Mouse (Mus musculus): ENCODE results near the gene Megf11. TPM values are rescaled to one million over a fixed set of nuclear protein-coding genes. Genes with fewer than 3 reads are reported as not detected.
A peak's percentile ranks its signal among the peaks of the same experiment; 100 is the strongest.

Megf11 gene
- total RNA-seq, 1 experiment from 2014 or later, result 0.97 TPM

GRCm38 (mm10) chr9:64393914-64394596, 8.6 kb downstream of the Megf11 start:
- DNase-seq, result peak; percentile 87

- DNase-seq, result no peak
Measured at GRCm38 (mm10) chr9:64395238-64395920, 10.0 kb downstream of the Megf11 start.

DNA sequence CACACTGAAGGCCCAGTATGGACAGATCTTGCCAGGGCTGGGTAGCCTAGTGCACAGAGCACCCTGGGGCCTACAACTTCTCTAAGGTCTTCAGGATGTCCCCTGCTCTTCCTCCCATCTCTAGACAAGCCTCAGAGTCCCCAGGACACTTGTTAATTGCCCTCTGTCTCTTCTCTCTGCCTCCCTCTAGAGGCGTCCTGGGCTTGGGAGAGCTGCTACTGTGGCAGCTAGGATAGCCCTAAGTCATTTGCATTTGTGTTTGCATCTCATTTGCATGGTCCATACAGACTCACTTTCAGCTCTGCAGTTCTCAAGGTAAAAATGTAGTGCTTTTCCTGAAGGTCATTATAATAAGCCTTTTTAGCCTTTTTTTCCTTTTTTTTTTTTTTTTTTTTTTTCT, 11.7 kb downstream of the Megf11 start:
- peak; percentile 17 for DNase-seq

DNA sequence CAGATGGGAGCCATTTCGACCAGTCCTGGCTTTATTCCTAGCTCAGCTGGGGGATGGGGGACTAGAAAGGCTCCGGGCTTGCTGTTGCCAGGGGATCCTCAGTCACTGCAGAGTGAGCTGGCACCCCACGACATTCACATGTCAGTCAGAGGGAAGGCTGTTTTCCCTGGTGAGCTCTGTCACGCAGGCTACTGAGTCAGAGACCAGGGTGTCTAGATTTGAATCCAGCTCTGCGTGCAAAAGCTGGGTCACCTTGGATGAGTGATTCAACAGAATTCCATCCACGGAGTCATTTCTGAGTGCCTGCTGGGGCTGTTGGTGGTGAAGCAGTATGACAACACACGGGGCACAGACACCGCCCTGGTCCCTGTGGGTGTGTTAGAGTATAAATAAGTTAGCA, 13.7 kb downstream of the Megf11 start:
- DNase-seq, result no peak

DNA sequence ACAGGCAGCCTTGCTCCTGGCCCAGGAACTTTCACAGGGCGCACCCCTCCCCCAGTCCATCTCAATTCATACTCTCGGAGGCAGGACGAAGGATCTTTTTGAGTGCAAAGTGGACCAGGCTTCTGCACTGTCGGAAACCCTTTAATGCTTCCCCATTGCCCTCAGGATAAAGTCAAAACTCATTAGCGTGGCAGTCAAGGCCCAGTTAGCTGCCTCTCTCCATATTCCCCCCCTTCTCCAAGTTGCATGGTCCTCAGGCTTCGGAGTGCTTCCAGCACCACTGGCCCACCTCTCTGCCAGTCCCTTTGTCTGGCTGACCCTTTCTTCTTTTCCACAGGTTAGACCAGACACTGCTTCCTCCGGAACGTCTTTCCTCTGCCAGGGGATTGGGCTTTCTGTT, 16.7 kb downstream of the Megf11 start:
- no peak for DNase-seq

DNA sequence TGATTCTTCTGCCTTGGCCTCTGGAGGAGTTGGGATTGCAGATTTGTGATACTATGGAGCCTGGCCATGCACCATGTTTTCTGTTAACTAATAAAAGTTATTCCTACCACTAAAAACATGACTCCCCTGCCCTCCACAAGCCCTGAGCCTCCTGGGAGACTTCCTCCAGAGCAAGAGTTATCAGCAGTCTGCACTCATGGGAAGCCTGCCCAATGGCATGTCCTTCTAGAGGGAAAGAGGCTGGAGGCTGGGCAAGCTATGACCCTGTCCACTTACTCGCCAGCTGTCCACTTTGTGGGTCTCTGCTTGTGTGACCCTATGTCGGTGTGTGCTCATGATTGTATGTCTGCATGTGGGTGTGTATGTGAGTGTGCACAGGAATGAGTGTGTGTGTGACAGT, 21.4 kb downstream of the Megf11 start:
- no peak for DNase-seq

GRCm38 (mm10) chr9:64407390-64407970, 22.1 kb downstream of the Megf11 start:
- no peak for DNase-seq

GRCm38 (mm10) chr9:64408821-64409220, 23.4 kb downstream of the Megf11 start:
- no peak for DNase-seq

GRCm38 (mm10) chr9:64420471-64420870, 35.0 kb downstream of the Megf11 start:
- no peak for DNase-seq

DNA sequence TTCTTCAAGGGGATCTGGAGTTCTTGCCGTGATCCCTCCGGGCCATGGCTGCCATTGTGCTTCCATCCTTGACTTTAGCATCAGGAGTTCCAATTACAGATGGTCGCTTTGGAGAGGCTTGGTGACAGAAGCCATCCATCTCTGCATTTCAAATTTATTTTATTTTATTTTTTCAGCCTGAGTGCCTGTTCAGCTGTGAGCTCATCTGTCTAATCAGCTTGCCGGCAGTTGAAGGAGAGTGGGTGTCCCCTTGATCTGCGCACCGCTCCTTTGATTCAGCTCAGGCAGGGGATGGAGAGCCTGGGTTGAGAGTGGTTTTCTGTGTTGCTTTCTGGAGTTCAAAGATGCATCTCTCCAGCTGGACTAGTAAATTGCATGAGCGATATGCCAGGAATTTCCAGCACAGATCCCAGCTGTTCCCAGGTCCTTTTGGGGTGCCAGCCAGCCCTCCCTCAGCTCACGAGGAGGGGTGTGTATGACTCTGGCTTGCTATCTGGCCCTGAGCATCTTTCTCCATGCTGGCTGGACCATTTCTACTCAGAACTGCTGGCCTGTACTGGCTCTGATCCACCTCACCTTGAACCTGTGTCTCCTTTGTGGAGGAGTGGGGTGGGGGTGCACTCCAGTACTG, 36.7 kb downstream of the Megf11 start:
- no peak for DNase-seq

DNA sequence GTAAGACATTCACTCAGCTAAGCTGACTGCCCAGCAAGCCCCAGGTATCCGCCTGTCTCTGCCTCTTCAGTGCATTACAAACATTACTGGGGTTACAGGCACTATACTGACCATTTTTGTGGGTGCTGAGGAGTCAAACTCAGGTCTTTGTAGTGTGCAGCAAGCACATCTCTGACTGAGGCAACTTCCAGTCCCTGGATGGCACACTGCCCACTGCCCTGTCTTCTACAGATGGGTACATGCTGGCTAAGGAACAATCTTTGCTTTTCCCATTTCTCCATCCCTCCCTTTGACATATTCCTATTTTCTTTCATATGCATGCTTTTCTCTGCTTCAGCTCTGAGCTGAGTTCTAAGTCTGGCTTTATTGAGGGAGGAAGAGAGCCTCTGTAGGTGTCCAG, 38.5 kb downstream of the Megf11 start:
- no peak for DNase-seq

- DNase-seq, result no peak
Measured at GRCm38 (mm10) chr9:64436121-64436520, 50.7 kb downstream of the Megf11 start.

GRCm38 (mm10) chr9:64440101-64440500, 54.7 kb downstream of the Megf11 start:
- DNase-seq, result no peak

DNA sequence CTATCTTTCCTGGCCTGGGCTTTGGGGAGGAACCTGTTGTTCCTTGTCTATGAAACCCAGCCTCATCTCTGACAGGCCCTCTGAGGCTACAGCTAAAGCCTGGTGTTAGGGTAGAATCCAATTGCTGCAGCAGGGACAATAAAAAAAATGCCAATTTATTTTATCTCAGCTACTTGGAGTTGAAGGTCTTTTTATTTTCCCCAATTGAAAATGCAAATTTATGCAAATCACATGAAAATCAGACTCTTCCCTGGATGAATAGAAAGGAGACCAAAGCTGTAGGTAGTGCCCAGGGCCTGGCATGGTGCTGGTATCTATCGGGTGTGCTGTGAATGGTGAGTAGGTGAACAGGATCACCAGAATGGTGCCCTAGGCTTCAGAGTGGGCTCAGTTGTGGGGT, 60.6 kb downstream of the Megf11 start:
- no peak for DNase-seq

DNA sequence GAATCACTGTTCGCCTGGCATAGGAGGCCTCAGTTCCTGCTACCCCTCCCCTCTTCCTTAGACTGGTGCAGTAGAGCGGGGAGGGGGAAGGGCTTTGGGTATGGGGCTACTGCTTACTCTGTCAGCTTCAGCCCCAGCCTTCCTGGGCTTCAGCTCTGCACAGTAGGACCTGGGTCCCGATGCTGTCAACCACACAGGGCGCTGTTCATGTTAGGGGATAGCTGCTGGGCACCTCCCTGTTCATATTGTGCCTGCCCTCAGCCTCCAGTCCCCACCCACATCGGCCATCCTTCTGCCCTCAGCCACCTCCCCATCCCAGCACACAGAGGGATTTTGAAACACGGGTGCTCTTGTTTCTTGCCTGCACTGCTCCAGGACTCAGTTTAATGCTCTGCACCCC, 61.6 kb downstream of the Megf11 start:
- no peak for DNase-seq

- DNase-seq, result no peak
Measured at GRCm38 (mm10) chr9:64447522-64447921, 62.1 kb downstream of the Megf11 start.

DNA sequence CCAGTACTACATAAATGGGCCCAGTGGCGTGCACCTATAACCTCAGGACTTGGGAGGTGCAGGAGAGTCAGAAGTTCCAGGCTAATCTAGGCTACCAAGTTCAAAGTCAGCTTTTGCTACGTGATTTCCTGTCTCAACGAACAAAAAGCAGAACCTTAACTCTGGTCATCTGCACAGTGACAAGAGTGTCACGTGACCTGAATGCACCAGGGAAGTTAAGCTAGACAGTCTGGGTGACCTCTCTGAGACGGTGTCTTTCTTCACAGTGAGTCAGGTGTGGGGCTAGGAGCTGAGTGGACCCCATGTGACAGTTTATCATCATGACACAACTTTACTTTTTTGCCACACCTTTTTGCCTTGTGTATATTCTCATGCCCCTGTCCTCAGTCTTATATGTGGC, 67.3 kb downstream of the Megf11 start:
- no peak for DNase-seq

DNA sequence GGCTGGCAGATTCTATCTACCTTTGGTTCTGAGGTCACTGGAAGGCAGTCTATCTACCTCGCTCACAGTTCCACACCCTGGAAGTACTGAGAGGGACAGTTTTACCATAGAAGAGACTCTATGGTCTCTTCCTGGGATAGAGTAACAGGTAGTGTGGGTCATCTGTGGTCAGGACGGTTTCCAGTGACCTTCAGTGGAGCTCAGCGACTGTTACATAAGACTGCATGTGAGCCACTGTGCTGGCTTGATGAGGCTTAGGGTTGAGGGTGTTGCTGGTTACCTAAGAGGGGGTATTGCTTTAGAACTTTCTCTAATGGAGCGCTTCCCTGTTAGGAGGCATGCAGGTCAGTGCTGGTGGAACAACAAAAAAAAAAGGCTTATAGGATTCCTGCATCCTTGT, 68.8 kb downstream of the Megf11 start:
- no peak for DNase-seq

DNA sequence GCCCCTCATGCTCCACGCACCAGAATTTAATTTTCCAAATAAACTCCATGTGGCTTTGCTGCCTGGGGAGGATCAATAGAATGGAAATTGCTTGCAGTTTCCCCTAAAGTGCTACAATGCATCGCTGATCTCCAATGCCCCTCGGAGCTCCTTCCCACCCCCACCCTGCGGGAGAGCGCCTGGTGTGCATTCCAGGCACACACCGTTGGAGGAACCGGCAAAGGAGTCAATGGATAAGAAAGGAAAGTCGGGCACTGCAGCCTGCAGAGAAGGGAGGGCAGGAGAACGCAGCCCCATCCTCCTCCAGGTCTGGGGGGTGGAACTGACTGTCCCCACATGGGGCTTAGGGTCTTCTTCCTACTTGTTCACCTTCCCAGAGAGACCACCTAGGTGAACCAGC, 70.5 kb downstream of the Megf11 start:
- no peak for DNase-seq

DNA sequence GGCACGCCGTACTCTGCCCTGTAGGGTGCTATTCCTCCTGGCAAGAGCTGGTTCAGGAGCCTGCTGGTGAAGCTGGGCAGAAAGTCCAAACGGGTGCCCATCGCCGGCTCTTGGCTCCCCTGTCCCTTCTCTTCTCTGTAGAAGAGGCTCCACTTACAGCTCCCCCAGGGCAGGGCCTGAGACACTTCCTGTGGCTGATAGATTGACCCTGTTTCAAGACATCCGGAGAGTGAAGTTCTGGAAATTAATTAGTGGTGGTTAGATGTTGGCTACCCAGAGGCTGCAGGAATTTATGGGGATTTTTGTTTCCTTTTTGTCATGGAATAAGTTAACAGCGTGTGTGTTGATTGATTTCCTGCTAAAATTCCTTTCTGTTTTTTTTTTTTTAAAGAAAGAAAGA, 72.2 kb downstream of the Megf11 start:
- DNase-seq, result no peak

DNA sequence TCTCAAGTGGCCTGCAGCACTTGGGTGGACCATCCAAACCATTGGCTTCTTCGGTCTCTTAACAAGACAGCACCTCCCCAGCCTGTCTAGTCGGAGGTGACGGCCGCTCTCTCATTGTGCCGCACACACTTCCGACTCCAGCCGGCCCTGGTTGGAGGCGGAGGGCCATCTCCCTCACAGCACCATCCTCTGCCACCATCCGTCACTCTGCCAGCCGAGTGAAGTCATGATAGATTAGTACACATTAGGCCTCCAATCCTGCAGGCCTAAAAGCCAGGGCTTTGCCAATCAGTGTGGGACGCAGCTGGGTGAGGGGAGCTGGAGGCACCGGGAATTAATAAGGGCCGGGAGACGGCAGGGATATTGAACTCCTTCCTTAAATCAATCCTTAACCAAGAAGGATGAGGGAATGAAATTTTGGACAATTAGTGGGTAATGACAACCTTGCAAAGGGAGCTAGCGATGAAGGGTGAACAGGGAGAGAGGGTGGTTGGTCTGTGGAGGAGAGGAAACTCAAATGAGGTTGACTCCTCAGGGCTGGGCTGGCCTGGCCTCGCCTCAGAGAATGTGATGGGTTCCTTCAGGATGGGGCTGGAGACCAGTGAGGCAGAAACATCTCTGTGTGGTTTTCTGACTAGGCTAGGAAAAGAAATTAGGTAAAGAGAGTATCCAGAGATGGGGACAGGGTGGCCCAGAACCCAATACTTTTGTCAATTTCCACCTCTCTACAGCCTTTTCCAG, 76.3 kb downstream of the Megf11 start:
- no peak for DNase-seq

- DNase-seq, result no peak
Measured at GRCm38 (mm10) chr9:64462870-64463269, 77.4 kb downstream of the Megf11 start.

GRCm38 (mm10) chr9:64466090-64466489, 80.7 kb downstream of the Megf11 start:
- no peak for DNase-seq
